Mouse (Mus musculus) frontal cortex, adult (tissue): ENCODE data around the gene Rab11fip3.

ENCODE experiments used
- ATAC-seq: cut with Nextera tagmentation; 2 replicates; pipeline ENCODE4 v1.9.2; 2017; ENCODE audit warnings: mild to moderate bottlenecking, moderate library complexity, mixed read lengths; ENCODE audit not compliant: low TSS enrichment

Rab11fip3 gene

DNA sequence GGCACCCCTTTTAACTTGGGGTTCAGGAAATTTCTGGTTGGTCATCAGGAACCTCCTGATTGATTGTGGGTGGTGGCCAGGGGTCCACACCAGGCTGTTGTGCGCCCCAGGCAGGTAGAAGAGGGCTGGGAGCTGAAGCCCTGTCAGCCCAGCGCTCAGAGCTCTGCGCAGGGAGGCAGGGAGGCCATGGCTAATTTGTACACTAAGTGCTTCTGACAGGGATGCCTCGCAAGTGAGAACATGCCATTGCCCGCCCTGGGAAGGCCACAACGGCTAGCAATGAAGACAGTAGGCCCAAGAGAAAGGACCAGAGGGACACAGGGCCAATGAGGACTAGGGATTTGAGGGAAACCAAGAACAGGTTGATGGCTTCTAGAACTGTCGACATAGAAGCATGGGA is 112.7 kb downstream of the Rab11fip3 start:
- no peak for ATAC-seq

DNA sequence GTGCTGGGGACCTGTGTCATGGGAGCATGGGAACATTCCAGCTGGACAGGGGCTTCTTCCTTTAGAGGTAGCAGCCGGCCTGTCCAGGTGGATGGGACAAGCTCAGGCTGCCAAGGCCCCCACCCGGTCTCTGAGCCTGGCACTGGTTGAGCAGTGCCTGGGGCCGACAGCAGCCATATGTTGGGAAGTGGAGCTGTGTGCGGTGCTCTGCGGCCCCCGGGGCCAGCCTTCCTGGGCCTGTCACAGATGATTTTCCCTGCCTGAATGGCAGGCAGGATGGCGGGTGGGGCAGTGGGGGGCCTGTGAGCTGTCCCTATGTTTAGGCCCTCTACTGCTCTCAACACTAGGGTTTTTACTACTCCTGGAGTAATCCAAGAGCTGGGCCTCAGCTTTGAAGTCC is 113.2 kb downstream of the Rab11fip3 start:
- ATAC-seq = no peak

DNA sequence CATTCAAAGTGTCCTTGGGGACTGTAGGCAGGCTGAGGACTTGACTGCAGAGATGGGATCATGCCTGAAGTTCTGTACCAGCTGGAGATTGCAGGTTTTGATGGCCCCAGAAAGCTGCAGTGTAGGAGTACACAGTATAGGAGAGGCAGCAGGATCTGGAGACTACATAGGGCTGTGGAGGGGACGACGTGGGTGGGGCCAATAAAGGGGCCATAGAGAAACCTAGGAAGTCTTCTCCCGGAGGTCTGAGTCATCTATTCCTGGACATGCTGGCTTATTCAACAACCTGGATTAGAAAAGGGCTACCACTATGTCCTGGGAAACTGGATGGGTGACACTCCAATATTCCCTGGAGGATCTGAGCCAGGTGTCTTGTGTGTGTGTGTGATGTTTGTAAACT is 113.6 kb downstream of the Rab11fip3 start:
- ATAC-seq = no peak

DNA sequence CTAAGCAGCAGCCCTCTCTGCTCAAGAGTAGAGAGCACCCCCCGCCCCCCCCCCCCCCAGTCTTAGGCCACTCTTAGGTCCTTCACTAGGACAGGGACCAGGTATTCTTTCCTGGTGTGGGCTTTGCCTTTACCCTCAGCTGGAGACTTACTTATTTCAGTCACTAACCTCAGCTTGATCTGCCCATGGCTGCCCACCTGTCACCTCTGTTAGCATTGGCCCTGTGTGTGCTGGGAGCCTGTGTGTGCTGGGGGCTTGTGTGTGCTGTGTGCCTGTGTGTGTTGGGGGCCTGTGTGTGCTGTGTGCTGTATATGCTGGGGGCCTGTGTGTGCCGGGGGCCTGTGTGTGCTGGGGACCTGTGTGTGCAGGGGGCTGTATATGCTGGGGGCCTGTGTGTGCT is 114.7 kb downstream of the Rab11fip3 start:
- no peak for ATAC-seq

DNA sequence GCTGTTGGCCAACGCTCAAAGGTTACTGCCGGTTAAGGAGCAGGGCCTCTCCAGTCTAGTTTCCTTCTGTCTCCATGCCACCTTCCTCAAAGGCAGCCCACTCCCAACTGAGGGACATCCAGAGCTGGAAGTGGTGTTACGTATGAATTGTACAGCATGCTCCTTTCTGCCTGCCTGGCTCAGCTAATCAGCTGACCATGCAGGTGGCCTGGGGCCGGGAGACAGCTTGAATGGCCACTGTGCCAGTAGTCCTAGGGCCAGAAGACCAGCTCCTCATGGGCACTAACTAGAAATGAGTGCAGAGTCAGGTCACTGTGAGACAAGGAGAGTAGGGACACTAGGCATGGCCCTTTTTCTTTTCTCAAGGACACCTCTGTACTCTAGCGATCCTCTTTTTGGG is 116.2 kb downstream of the Rab11fip3 start:
- no peak for ATAC-seq

DNA sequence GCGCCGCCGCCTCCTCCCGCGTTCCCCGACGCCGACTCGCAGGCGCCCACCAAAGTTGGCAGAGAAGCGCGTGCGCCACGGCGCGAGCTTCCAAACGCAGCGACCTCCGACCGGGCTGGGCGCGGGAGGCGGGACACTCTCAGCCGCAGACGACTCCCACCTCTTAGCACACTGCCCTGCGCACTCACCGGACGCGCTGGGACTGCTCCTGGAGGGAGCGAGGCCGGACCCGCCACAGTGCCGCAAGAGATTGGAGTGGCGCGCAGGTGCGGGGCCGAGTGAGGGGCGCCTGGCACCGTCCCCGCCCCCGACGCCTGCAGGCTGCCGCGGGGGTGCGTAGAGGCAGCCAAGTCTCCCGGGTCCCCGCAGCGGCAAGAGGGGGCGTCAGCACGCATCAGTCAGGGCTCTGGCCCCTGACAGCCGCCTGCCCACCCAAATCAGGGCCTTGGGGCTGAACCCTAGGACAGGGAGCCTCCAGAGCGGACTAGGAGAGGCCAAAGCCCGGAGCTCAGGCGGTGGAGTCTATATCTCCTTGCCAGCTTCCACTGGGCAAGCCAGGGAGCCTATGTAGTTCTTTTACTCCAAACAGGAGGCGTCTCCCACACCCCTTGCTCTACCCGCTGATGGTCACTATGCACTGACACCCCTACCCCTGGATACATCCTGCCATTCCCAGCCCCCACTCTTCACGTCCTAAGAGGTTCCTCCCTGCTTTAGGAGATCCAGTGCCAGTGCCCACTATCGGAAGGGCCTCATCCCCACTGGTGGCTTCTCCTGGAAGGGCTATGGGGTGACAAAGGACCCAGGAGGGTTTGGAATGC is 117.3 kb downstream of the Rab11fip3 start, which contains the start of gene A930017K11Rik:
A930017K11Rik (minus strand) TSS at position 763 of the 821 bp plus-strand sequence.
- ATAC-seq = no peak

DNA sequence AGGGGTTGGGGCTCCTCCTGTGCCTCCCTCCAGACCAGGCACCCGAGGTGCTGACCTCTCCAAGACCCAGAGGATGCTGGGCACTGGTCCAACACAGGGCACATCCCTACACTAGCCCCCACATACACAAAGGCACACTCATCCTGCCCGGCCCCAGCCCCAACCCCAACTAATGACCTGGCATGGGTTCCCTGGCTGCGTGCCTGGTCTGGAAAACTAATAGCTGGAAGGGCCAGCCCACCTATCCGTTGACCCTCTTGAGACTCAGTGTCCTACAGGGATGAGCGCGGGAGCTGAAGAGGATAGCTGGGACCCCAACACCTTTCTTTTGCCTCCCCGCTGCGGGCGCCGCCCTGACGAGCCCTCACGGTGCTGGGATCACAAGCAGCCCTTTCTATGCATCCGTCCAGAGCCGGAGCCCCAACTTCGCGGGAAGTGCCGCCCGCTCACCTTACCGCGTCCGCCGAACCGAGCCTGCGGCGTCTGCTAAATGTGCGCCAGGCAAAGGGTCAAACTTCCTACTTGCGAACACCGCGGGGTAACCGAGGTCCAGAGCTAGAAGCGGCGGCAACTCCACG is 118.0 kb downstream of the Rab11fip3 start:
- no peak for ATAC-seq

DNA sequence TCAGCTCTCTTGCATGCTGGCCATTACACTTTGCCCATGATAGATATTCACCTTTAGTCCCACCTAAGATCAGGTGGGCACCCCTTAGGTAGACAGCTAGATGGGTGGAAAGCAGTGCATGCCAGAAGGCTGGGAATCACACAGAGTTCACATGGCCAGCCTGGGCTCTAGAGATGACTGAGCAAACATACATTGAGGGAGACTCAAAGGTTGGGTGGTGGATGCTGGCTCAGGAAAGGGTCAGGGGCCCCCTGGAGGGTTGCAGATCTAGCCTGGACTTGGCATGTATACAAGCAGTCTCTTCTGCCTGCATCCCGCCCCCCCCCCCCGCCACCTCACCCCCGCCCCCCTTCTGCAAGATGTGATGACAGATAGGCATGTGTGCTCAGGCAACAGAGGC is 118.6 kb downstream of the Rab11fip3 start:
- no peak for ATAC-seq

DNA sequence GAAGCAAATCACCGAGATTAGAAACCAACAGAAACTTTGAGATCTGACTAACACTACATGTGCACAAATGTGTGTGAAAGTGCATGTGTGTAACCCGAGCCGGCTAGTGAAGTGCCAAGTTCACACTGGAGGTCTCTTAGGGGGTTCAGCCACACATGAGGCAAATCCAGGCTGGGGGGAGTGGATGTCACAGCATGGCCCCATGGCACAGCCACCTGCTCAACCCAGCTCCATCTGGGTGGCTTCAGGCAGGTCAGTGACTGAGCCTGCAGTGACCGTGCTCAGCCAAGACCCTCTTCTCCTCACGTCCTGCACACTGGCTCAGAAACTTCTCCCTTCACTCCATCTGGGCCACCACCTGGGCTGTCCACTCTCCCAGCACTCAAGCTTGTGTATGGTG is 119.4 kb downstream of the Rab11fip3 start:
- ATAC-seq = no peak

DNA sequence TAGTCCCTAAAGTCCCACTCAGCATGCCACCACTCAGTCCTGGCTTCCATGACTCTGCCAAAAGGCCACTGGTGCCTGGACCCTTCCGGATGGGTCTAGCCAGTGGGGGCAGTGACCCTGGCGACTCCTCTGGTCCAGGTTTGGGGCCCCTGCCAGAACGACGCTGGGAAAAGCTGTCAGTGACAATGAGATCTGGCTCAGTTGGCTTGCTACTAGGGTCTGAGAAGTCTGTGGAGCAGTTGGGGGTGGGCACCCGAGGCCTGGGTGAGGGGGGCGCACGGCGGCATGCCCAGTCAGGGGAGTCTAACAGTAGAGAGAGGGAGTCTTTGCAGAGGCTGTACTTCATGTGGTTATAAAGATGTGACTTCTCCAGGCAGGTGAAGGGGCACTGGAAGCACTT is 121.3 kb downstream of the Rab11fip3 start:
- ATAC-seq = no peak

DNA sequence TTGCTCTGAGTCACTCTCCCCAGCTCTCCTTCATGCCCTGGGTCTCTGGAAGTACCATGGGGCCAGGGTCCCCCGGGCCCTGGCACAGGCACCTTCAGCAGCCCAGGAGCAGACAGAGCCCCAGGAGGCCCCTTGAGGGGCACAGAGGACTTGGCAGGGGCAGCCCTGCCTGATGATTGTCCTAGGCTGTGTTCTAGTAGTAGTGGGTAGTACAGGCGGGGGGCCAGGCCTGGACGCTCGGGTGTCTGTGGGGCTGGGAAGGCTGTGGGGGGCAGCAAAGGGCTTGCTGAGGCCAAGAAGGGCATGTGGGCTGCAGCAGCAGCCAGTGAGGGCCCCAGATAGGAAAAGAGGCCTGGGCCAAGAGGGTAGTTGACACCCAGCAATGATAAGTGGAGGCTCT is 121.8 kb downstream of the Rab11fip3 start:
- ATAC-seq = no peak

DNA sequence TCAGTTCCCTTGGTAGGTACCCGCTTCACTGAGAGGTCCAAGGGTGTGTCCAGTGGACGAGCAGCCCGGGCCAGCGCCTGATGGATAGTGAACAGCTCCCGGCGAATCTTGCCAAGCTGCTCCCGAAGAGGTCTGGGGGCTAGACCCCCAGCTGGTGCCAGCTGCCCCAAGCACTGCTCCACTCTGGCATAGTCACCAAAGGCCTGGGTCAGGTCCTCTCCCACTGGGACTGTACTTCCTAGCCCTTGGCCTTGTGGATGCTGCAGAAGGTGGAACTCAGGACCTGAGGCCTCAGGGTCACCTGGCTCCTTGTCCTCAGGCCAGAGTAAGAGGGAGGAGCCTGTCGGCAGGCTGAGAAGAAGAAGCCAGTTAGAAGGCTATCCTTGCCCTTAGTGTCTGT is 122.5 kb downstream of the Rab11fip3 start:
- ATAC-seq = no peak

DNA sequence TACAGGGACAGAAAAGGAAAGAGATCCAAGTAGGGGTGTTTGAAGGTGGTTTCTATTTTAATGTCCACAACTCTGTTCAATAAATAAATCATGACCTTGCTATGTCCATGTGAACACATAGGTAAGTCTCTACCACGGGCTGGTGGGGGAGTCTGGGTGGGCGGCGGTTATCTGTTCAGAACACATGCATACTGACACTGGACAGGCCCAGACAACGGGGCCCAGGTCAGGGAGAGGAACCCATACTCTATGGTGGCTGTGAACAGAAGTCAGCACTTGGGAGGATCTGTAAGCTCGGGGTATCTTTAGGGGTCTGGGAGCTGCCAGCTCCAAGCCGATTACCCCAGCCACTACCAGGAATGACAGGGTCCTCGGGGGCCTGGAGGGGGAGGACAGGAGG is 123.0 kb downstream of the Rab11fip3 start:
- ATAC-seq = no peak

DNA sequence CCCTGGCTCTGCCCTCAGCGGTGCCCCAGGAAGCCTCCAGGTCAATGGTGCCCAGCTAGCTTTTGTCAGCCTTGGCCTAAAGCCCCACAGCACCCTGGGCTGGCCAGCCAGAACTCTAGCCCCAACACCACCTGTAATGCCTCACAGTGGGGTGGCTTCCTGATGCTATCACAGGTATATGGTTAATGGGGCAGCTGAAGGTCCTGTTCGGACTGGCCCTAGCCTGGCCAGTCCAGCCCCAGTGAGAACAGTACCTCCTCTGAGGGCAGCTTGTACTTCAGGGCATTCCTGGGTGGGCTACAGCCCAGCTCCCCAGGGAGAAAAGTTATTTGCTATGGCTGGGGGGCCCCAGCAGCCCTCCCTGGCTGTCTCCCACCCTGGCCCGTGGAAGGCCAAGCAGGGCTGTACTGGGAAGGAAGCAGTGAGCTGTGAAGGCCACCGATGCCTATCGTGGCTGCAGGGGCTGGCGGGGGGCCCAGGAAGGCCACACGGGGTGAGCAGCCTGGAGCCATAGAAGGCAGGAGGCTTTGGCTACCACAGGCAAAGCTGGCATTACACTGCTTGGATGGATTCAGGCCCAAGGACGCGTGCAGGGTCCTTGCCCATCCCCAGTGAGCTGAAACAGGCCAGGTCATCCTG is 123.7 kb downstream of the Rab11fip3 start:
- ATAC-seq = no peak

DNA sequence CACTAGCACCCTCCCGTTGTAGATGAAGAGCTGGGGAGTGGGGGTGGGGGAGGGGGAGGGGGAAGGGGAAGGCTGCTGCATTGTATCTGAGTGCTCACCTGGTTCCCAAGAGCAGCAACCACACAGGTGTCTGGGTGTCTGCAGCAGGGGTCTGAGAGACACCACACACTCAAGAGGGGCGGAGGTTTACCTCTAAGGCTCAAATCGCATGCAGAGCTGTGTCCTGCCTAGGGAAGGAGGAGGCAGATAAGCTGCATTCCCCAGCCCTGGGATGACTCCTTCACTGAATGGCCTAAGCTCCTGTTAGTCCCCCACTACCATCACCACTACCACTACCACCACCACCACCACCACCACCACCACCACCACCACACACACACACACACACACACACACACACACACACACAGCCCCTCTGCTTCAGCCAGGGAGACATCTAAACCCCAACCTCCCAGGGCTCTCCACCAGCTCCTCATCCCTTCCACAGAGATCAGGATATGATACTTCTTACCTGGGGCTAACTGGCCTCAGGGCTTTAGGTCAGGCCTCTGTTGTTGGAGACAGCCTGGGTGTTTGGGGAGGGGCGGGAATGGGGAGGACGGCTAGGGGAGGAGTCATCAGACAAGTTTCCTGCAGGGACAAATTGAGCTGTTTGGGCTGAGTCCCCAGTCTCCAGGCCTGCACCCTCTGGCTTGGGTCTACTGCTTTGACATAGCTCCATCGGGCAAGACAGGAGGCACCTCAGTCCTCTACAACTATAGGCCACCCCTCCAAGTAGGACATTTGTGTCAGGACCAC is 124.8 kb downstream of the Rab11fip3 start, which contains the start of the genes Pigq and Nhlrc4:
Pigq (minus strand) TSS at position 571 of the 798 bp plus-strand sequence.
Nhlrc4 (minus strand) TSS at position 596 of the 798 bp plus-strand sequence.
- ATAC-seq = no peak

DNA sequence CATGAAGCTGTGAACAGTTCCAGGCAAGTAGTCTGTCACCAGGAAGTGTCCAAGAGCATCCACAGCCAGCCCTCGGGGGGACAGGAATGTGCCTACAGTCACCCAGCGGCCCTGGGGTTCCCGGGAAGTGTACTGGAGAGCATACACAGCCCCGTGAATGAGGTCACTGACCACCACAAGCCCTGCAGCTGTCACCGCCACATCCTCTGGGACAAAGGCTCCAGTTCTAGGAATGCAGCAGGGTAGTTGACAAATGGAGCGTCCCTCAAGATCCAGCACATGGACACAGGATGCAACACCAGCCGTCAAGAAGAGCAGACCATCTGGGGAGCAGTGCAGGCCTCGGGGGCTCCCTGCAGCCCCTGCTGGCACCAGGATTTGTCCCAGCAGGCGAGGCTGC is 125.6 kb downstream of the Rab11fip3 start:
- no peak for ATAC-seq

DNA sequence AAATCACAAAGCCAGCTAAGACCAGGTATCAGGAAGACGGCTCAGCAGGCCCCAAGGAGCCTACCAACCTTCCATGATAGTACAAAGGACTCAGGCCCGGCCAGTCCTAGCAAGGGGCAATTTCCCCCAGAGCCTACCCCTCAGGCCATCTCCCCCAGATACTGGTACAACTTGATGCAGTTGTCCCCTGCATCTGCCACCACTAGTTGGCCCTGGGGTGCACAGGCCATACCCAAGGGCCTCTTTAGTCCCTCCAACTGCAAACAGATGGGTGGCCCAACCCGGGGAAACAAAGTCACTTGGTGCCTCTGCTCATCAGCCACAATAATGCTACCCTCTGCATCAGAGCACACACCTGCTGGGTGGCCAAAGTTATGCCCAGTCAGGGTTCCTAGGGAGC is 126.1 kb downstream of the Rab11fip3 start:
- ATAC-seq = no peak

DNA sequence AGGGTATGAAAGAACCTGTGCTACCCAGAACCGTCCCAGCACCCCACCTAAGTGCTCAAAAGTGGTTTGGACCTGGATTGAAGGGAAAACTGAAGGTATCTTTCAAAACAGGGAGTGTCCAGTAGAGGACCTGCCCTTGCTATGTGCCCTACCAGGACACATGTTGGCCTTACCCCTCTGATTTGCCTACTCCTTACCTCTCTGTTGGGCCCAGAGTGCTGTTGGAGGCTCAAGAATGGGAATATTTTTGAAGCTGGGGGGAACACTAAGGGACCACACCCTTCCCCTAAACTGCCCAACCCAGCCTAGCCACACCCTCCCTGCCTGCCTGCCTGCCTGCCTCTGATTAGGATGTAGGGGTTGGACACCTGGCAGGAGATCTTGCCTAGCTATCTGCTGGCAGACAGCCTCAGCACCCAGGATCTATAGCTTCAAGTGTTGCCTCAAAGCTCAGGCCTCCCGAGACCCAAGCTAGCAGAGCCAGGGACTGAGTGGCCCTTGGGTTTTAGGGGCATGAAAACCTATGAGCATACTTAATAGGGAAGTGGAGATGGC is 126.7 kb downstream of the Rab11fip3 start:
- ATAC-seq = no peak

DNA sequence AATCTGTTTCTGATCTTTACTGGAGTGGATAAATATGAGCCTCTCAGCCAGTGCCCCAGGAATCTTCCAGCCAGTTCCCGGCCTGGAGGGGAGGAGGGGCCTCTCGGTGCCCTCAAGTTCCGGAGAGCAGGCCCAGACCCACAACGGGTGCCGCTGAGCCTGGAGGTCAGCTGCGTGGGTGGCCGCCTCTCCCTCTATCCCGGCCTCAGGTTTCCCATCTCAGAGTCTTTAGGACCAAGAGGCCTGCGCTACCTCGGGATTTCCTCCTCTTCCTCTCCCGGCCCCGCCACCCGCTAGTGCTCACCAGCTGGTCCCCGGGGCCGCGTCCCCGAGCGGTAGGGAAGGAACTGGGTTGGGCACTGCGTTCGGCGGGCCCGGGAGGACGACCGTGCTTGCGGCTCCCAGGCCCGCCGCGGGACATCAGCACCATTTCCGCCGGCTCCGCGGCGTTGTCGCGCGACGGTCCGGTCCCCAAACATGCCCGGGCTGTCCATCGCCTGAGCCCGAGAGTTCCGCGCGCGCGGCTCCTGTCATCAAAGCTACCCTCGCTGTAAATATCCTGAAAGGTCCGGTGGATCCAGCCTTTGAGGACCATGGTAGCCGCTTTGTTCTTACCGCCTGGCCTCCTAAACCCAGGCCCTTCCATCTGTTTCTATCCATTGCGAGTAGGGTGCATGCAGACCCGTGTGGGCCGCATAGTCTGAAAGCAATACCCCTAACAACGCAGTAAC is 127.7 kb downstream of the Rab11fip3 start:
- peak; percentile 84 for ATAC-seq
